Mouse (Mus musculus): Measurements from ENCODE around the gene Cyp4f17. TPM values are rescaled to one million over a fixed set of nuclear protein-coding genes. Genes with fewer than 3 reads are reported as not detected.
"Not testable (repeated sequence)": the region's sequence is repeated elsewhere in the genome, so short reads cannot be mapped to it uniquely, and the experiment has no call there.

Cyp4f17 gene
- polyA plus RNA-seq, 1 experiment from 2014 or later: 4.8 TPM

DNA sequence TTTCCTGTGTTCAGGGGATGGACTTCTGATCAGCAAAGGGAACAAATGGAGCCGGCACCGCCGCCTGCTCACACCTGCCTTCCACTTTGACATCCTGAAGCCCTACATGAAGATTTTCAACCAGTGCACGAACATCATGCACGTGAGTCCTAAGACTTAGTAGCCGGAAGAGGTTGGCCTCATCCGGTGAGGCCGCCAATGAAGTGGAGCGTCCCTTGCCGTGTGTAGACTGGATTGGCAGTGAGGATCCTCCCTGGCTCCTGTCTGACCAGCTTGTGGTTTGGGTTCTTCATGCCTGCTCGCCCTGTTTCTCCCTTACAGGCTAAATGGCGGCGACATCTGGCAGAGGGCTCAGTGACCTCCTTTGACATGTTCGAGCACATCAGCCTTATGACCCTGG is 24.1 kb upstream of the Cyp4f17 start:
- Histone ChIP-seq H3K4me2 (no peak overlapping the region), H3K27ac (ENCODE audit: low read depth, low read length) (no peak overlapping the region), H3K4me3 (ENCODE audit: low read depth, low read length) (no peak overlapping the region), H3K9ac (ENCODE audit: low read length) (no peak overlapping the region), H3K4me1 (ENCODE audit: control insufficient read depth, insufficient read depth, low read length) (no peaks in the 10 kb centered on the region), H3K9me3 (ENCODE audit: control insufficient read depth, low read length) (no peaks in the 10 kb centered on the region), H3K27me3 (ENCODE audit: control insufficient read depth, insufficient read depth, low read length) (no peaks in the 10 kb centered on the region), H3K36me3 (ENCODE audit: control insufficient read depth, insufficient read depth, low read length) (no peaks in the 10 kb centered on the region)
- ATAC-seq (ENCODE audit: low FRiP score) (no peak), DNase-seq (ENCODE audit: low spot score, missing footprints) (no peak)
- WGBS: 84% methylated on average over 14 of the region's 14 CpGs

DNA sequence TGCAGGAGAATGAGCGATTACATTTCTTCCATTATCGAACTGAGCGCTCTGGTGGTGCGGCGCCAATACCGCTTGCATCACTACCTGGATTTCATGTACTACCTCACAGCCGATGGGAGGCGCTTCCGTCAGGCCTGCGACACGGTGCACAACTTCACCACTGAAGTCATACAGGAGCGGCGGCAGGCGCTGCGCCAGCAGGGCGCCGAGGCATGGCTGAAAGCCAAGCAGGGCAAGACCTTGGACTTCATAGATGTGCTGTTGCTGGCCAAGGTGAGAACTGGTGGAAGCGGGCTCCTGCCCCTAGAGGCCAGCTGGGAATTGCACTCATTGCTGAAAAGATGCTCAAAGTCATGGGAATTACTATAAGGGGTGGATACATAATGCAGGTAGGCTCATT is 22.6 kb upstream of the Cyp4f17 start:
- Histone ChIP-seq H3K4me2 (no peak overlapping the region), H3K27ac (ENCODE audit: low read depth, low read length) (no peak overlapping the region), H3K9ac (ENCODE audit: low read length) (no peak overlapping the region), H3K4me1 (ENCODE audit: control insufficient read depth, insufficient read depth, low read length) (no peaks in the 10 kb centered on the region), H3K27me3 (ENCODE audit: control insufficient read depth, insufficient read depth, low read length) (no peaks in the 10 kb centered on the region), H3K4me3 (ENCODE audit: low read depth, low read length) (no peak overlapping the region), H3K9me3 (ENCODE audit: control insufficient read depth, low read length) (no peaks in the 10 kb centered on the region), H3K36me3 (ENCODE audit: control insufficient read depth, insufficient read depth, low read length) (no peaks in the 10 kb centered on the region)
- WGBS: 21% methylated on average over 18 of the region's 18 CpGs
- ATAC-seq (ENCODE audit: low FRiP score) (peak; percentile 57; the same call in 1 of the 2 replicates), DNase-seq (ENCODE audit: low spot score, missing footprints) (peak; percentile 92)

DNA sequence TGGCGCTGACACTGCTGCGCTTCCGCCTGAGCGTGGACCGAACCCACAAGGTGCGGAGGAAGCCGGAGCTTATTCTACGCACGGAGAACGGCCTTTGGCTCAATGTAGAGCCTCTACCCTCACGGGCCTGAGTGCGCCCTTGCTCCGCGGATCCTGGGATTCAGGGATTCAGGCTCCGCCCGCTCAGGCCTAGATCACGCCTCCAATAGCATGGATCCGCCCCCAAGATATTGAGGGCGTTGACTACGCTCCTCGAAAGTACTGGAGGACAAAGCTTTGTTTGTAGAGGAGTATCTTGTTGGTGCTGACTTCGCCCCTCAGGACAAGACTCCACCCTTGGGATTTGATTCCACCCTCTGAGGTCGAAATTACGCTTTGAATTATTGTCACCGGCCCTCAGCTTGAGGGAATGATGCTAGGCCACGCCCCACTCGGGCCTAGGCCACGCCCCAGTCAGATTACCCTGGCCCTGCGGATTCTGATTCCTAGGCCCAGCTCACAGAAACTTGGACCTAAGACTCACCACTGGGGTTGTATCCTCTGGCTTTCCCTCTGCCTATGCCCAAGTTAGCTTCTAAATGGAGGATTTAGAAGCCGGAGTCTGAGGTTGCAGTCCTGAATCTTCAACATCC is 13.4 kb upstream of the Cyp4f17 start:
- no peaks in the 10 kb centered on the region for H3K36me3 ChIP-seq (ENCODE audit: control insufficient read depth, insufficient read depth, low read length)
- H3K9me3 ChIP-seq (ENCODE audit: control insufficient read depth, low read length): peaks cover 3% of the 10 kb centered on the region; the same call in 1 of the 2 replicates
- H3K4me2 ChIP-seq: peak overlapping the region; percentile 48
- DNase-seq (ENCODE audit: low spot score, missing footprints) (peak; percentile 94), ATAC-seq (ENCODE audit: low FRiP score) (peak; percentile 78)
- H3K4me1 ChIP-seq (ENCODE audit: control insufficient read depth, insufficient read depth, low read length): no peaks in the 10 kb centered on the region
- H3K4me3 ChIP-seq (ENCODE audit: low read depth, low read length): peak overlapping the region; percentile 28
- H3K27me3 ChIP-seq (ENCODE audit: control insufficient read depth, insufficient read depth, low read length): peaks cover 2% of the 10 kb centered on the region; the same call in 1 of the 2 replicates
- H3K27ac ChIP-seq (ENCODE audit: low read depth, low read length): no peak overlapping the region
- peak overlapping the region; percentile 55 for H3K9ac ChIP-seq (ENCODE audit: low read length)
- 10% methylated on average over 30 of the region's 30 CpGs for WGBS

DNA sequence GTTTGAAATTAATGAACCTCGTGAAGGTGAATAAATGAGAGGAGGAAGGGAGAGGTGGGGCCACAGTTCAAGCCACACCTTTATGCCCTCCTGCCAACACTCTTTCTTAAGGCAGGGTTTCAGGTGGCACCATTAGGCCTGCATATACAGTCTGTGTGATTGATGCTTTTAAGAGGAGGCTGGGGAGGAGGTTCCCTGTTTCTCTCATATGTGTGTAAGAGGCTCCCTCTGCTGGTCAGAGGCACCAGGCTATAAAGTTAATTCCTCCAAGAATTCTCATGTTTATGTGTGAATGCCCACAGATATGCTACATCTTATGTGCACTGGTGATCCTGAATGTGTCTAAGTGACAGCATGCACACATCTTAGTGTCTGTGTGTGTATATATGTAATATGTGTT is 11.2 kb upstream of the Cyp4f17 start:
- 80% methylated on average over 1 of the region's 1 CpGs for WGBS
- Histone ChIP-seq H3K27ac (ENCODE audit: low read depth, low read length) (no peak overlapping the region), H3K9me3 (ENCODE audit: control insufficient read depth, low read length) (peaks cover 3% of the 10 kb centered on the region; the same call in 1 of the 2 replicates), H3K4me1 (ENCODE audit: control insufficient read depth, insufficient read depth, low read length) (no peaks in the 10 kb centered on the region), H3K27me3 (ENCODE audit: control insufficient read depth, insufficient read depth, low read length) (peaks cover 2% of the 10 kb centered on the region; the same call in 1 of the 2 replicates), H3K4me3 (ENCODE audit: low read depth, low read length) (no peak overlapping the region), H3K36me3 (ENCODE audit: control insufficient read depth, insufficient read depth, low read length) (no peaks in the 10 kb centered on the region), H3K4me2 (no peak overlapping the region), H3K9ac (ENCODE audit: low read length) (no peak overlapping the region)
- peak; percentile 48; the same call in 1 of the 2 replicates for ATAC-seq (ENCODE audit: low FRiP score)
- peak; percentile 92 for DNase-seq (ENCODE audit: low spot score, missing footprints)

DNA sequence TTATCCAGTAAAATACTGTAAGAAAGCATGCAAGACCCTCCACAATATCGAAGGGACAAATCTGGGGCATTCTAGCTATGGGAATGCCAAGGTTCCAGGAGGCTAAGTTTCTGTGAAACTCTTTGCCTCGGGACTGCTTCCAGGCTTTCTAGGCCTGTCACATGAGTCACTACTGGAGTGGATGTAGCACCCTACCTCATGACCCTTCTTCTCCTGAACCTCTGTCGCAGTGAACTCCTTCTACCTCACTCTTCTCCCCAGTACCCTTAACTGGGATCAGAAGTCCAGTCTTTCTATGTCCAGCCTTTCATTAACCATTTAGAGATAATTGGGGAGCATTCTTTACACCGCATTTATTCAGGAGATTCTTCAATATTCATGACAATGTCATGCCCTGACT is 5.3 kb upstream of the Cyp4f17 start:
- not testable (repeated sequence) for H3K4me2 ChIP-seq; H3K9me3 ChIP-seq (ENCODE audit: control insufficient read depth, low read length); H3K27ac ChIP-seq (ENCODE audit: low read depth, low read length); H3K36me3 ChIP-seq (ENCODE audit: control insufficient read depth, insufficient read depth, low read length); H3K4me3 ChIP-seq (ENCODE audit: low read depth, low read length); H3K27me3 ChIP-seq (ENCODE audit: control insufficient read depth, insufficient read depth, low read length); H3K9ac ChIP-seq (ENCODE audit: low read length); DNase-seq (ENCODE audit: low spot score, missing footprints); H3K4me1 ChIP-seq (ENCODE audit: control insufficient read depth, insufficient read depth, low read length); ATAC-seq (ENCODE audit: low FRiP score)
- WGBS: 86% methylated on average over 4 of the region's 4 CpGs

DNA sequence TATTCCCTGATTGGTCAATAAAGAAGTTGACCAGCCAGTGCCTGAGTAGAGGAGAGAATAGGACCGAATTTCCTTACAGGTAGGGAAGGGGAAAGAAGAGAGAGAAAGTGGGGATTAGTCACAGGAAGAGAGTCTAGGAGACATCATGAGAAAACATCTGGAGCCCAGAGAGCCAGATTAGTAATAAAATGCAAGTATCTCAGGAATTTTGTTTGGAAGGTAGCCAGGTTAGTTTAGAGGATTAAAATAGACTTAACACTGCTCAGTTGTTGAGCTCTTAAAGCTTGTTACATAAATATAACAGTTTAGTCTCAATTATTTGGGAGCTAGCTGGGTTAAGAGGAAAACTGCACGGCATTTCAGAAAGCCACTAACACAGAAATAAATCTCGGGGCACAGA is 4.8 kb upstream of the Cyp4f17 start:
- no peaks in the 10 kb centered on the region for H3K27me3 ChIP-seq (ENCODE audit: control insufficient read depth, insufficient read depth, low read length)
- no peak overlapping the region for H3K27ac ChIP-seq (ENCODE audit: low read depth, low read length)
- peaks cover 1% of the 10 kb centered on the region; the same call in 1 of the 2 replicates for H3K9me3 ChIP-seq (ENCODE audit: control insufficient read depth, low read length)
- WGBS: 79% methylated on average over 3 of the region's 3 CpGs
- H3K4me1 ChIP-seq (ENCODE audit: control insufficient read depth, insufficient read depth, low read length): peaks cover 5% of the 10 kb centered on the region
- H3K4me2 ChIP-seq: no peak overlapping the region
- DNase-seq (ENCODE audit: low spot score, missing footprints) (no peak), ATAC-seq (ENCODE audit: low FRiP score) (no peak)
- no peaks in the 10 kb centered on the region for H3K36me3 ChIP-seq (ENCODE audit: control insufficient read depth, insufficient read depth, low read length)
- no peak overlapping the region for H3K4me3 ChIP-seq (ENCODE audit: low read depth, low read length)
- no peak overlapping the region for H3K9ac ChIP-seq (ENCODE audit: low read length)

DNA sequence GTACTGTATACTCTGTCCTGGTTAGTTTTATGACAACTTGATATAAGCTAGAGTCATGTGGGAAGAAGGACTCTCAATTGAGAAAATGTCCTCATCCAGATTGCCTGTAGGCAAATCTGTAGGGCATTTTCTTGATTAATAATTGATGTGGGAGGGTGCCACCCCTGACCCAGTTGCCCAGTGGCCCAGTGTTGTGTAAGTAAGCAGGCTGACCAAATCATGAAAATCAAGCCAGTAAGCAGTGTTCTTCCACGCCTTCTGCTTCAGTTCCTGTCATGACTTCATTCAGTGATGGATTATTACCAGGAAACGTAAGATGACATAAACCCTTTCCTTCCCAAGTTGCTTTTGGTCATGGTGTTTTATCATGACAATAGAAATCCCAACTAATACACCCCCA is 2.7 kb upstream of the Cyp4f17 start:
- Histone ChIP-seq H3K27me3 (ENCODE audit: control insufficient read depth, insufficient read depth, low read length) (no peaks in the 10 kb centered on the region), H3K4me2 (no peak overlapping the region), H3K9me3 (ENCODE audit: control insufficient read depth, low read length) (no peaks in the 10 kb centered on the region), H3K36me3 (ENCODE audit: control insufficient read depth, insufficient read depth, low read length) (no peaks in the 10 kb centered on the region), H3K27ac (ENCODE audit: low read depth, low read length) (no peak overlapping the region), H3K4me3 (ENCODE audit: low read depth, low read length) (no peak overlapping the region), H3K4me1 (ENCODE audit: control insufficient read depth, insufficient read depth, low read length) (peaks cover 12% of the 10 kb centered on the region), H3K9ac (ENCODE audit: low read length) (no peak overlapping the region)
- DNase-seq (ENCODE audit: low spot score, missing footprints): no peak
- no peak for ATAC-seq (ENCODE audit: low FRiP score)
- WGBS: 80% methylated on average over 2 of the region's 2 CpGs

DNA sequence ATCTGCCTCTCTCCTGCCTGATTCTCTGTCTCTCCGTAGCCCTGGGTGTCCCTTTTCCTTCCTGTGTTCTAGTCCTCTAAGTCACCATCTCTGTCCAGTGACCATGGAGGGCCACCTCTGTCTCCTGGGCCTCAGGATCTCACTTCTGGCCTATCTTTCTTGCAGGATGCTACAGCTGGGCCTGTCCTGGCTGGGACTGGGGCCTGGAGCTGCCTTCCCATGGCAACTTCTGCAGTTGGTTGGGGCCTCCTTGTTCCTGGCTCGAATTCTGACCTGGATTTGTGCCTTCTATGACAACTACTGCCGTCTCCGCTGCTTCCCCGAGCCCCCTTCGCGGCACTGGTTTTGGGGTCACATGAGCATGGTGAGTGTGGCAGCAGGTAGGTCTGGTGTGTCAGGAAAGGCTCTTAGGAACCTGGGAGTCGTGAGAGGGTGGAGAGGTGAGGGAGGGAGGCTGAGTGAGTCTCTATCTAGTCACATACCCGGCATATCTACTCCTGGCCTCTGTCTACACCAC is 937 bp downstream of the Cyp4f17 start:
- DNase-seq (ENCODE audit: low spot score, missing footprints): no peak
- peak overlapping the region; percentile 52 for H3K9ac ChIP-seq (ENCODE audit: low read length)
- no peak; the same call in 1 of the 2 replicates for ATAC-seq (ENCODE audit: low FRiP score)
- H3K9me3 ChIP-seq (ENCODE audit: control insufficient read depth, low read length): no peaks in the 10 kb centered on the region
- no peak overlapping the region for H3K27ac ChIP-seq (ENCODE audit: low read depth, low read length)
- peak overlapping the region; percentile 64 for H3K4me2 ChIP-seq
- peak overlapping the region; percentile 41 for H3K4me3 ChIP-seq (ENCODE audit: low read depth, low read length)
- peaks cover 12% of the 10 kb centered on the region for H3K4me1 ChIP-seq (ENCODE audit: control insufficient read depth, insufficient read depth, low read length)
- H3K27me3 ChIP-seq (ENCODE audit: control insufficient read depth, insufficient read depth, low read length): no peaks in the 10 kb centered on the region
- 45% methylated on average over 9 of the region's 9 CpGs for WGBS
- H3K36me3 ChIP-seq (ENCODE audit: control insufficient read depth, insufficient read depth, low read length): no peaks in the 10 kb centered on the region

DNA sequence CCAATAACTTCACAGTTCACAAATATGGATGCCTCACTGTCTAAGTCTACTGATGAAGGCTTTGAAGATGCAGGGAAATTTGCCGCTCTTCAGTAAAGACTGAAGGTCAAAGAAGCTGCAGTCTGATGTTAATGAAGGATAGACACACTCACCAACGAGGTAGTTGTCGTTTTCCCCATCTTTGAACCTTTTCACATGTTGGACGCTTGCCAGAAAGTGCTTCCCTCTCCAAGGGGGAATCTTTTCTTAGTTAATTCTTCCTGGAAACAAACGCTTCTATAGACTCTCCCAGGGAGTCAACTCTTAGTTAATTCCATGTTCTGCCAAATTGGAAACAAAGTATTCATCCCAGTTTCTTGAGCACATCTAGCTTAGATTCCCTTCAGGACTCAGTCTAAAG is 10.3 kb downstream of the Cyp4f17 start:
- no peaks in the 10 kb centered on the region for H3K9me3 ChIP-seq (ENCODE audit: control insufficient read depth, low read length)
- no peaks in the 10 kb centered on the region for H3K4me1 ChIP-seq (ENCODE audit: control insufficient read depth, insufficient read depth, low read length)
- ATAC-seq (ENCODE audit: low FRiP score) (no peak), DNase-seq (ENCODE audit: low spot score, missing footprints) (no peak)
- 86% methylated on average over 5 of the region's 5 CpGs for WGBS
- H3K4me3 ChIP-seq (ENCODE audit: low read depth, low read length): no peak overlapping the region
- no peak overlapping the region for H3K27ac ChIP-seq (ENCODE audit: low read depth, low read length)
- H3K4me2 ChIP-seq: no peak overlapping the region
- H3K9ac ChIP-seq (ENCODE audit: low read length): no peak overlapping the region
- no peaks in the 10 kb centered on the region for H3K27me3 ChIP-seq (ENCODE audit: control insufficient read depth, insufficient read depth, low read length)
- H3K36me3 ChIP-seq (ENCODE audit: control insufficient read depth, insufficient read depth, low read length): no peaks in the 10 kb centered on the region
